Mouse (Mus musculus): ENCODE measurements around the gene Clmn.

- TF ChIP-seq CTCF (IDR thresholded peaks at IDR 0.05; ENCODE audit: insufficient read depth, low read depth, low read length) = no peak
- no peak for TF ChIP-seq POLR2A (IDR thresholded peaks at IDR 0.05; ENCODE audit: insufficient read depth, low read depth, low read length)
Observed at GRCm38 (mm10) chr12:104767183-104767582, 97.7 kb downstream of the Clmn start.

Data from olfactory bulb, adult 2 months (tissue).